Mouse (Mus musculus) frontal cortex, adult (tissue): ENCODE measurements at regions not wholly inside any gene's neighbourhood (a gene's known extent, or its start where the extent isn't known, plus 50 kb on each side); places are given as distances from the start of the nearest gene placed in this dataset.

Experiments
- ATAC-seq: cut with Nextera tagmentation; 2 replicates; pipeline ENCODE4 v1.9.2; 2017; ENCODE audit warnings: mild to moderate bottlenecking, moderate library complexity, mixed read lengths; ENCODE audit not compliant: low TSS enrichment

DNA sequence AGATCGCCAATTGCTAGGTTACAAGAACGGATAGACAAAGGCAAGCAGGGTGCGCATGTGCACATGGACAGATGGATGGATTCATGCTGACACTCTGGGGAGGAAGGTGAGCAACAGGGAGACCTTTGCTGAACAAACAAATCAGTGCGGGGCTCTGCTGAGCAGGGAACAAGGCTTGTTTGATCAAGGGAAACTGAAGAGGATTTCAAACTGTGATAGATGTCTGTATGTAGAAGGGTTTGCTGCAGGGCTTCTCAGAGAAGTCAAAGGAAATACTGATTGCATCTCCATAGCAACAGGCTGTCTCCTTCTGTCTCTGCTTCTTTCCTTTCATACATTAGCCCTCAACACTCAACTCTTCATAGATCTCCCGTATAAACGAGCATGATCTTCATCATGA is 185.5 kb upstream of the Rnd3 start:
- ATAC-seq = no peak

DNA sequence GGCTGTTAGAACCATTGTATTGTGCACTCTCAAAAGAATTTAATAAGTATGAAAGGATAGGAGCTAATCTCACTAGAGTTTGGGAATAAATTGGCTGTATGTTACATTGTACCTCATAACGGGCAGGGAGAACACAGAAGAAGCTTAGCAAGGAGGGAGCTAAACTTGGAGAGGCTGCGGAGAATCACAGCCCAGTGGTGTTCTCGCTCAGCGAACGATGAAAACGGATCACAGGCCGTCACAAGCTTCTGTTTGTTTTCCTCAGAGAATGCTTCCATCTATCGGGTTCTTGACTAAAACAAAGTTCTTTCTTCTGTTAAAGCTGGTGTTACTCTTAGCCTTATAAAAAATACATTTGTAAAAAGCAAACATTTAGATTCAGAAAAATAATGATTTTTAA is 178.2 kb upstream of the Rnd3 start:
- ATAC-seq = no peak

DNA sequence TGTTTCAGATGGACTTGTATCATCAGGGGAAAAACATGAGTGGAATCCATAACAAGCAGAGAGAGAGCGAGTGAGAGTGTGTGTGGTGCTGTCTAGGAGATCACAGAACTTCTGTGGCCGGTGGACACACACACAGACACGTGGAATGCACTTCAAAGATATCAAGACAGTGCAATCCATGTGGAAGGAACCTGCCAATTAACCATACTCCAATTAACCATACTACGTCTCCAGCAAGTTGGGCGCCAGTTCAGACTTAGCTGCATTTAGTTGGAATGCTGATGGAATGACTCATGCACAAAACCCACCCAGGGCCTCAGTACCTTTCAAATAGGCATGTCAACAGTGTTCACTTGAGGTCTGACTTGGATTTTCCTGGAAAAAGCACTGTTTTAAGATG is 172.8 kb upstream of the Rnd3 start:
- ATAC-seq = no peak

DNA sequence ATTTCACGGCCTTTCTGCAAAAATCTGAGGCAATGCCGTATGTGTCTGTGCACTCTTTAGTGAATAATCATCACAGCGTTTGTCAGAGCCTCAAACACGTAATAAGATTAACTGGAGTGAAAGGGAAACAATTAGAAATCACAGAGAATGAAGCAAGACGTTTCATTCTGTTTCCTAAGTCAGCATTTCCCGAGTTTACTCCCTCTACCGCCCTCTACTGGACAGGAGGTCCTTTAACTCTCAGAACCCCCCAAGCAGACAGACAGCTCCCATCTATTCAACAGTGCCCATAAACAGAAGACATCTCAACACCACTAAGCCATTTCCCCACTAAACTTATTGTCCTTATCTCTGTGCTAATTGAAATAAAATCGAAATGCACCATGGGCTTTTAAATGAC is 167.5 kb upstream of the Rnd3 start:
- no peak for ATAC-seq

DNA sequence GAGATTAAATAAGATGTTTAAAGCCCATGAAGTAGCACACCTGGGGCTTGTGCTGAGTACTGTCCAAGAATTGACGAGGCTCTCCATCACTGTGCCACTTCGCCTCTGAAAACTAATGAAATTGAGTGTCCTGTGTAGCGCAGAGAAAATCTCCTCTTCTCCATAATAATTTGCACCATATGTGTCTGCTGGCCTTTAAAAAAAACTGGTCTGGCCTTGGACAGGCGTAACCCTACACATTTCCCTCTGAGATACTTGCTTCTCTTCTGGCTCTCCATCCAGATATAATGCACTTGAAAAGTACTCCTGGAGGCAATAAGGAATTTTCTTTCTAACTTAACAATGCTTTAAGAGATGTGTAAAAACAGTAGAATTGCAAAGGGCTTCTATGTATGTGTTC is 164.5 kb upstream of the Rnd3 start:
- ATAC-seq = no peak

DNA sequence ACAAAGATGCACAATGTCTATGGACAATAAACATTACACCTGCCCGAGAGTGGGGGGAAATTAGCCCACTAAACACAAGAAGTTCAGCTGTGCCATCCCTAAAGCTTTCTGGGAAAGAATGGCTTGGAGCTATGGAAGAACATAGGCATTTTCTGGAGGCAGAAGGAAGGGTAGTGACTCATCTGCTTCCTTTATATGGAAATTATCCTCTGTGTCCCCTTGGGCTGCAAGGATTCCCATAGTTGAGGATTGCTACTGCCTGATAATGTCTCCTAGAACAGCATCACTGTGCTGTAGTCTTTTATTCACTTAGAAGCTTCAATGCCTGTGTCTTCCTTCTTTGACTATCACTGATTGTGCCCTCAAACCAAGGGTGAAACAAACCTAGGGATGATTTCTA is 157.3 kb upstream of the Rnd3 start:
- ATAC-seq = peak; percentile 65; the same call in 1 of the 2 replicates

DNA sequence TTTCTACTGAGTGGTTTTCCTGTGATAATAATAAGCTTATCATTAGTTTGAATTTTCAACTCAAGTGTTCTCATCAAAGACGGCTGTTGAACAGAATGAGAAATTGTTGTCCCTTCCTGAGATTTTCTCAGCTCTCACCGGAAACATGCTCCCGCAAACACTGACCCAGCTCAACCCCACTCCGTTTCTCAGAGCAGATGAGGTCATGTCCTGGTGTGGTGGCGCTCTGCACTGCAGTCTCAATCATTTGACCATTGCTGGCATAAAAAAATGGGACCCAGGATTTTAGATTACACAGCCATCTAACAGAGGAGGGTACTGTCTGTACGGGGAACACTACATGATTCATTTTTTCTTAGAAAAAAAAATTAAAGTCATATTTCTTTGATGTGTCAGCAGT is 156.5 kb upstream of the Rnd3 start:
- no peak for ATAC-seq

DNA sequence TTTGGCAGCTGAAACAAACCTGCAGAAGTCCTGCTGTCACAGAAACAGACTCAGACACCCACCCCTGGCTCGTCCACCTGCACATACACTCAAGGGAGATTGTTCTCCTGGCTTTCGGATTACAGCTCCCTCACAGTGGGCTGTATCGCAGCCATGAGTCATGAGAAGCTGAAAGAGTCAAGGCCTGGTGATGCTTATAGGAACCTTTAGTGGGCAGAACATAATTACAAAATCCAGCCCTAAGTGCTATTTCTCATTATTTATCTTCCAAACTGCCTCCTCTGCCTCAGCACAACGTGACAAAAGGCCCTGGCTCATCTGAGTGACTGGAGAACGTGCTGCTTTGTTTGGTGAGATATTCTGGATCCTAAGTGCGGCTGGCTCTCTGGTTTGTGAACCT is 155.8 kb upstream of the Rnd3 start:
- peak; percentile 74 for ATAC-seq

DNA sequence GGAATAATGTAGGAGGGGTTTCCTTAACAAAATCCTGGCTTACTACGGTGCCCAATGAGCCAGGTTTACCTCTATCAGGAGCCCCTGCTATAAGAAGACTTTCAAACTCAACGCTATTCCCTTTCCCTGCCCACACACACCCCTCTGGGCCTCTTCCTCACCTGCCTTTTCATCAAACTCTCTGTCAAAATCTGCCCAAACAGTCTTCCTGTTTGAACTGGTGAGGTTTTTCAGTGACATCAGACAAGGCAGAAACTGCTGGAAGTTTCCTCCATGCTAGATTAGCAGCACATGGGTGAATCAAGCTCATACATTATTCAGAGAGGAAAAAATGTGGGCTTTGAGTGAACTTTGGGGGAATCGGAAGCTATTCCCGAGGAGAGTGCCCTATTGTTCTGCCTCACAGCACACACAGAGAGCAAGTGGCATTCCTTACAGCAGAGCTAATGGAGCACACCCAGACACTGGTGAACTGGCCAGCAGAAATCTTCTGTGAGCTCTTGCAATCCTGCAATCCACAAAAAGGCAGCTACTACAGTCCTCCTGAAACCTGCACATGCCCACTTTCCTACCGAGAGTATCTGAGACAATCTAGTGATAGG is 141.8 kb upstream of the Rnd3 start:
- ATAC-seq = no peak

DNA sequence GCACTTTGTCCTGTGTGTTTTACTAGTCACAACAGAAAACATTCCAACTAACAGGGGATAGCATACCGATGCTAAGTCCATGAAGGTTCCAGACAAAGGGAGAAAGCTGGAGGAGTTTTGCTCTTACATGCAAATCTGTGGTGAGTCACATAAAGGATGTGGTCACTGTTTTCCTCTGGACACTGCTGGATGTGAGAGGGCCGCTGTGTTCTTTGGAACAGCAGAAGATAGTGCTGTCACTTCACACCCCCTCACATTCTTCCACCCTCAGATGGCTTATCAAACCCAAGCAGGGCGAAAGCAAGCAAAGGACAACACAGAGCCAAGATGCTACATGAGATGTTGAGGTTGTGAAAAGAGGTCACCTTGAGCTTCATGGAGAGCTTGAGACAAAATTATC is 139.8 kb upstream of the Rnd3 start:
- ATAC-seq = no peak

DNA sequence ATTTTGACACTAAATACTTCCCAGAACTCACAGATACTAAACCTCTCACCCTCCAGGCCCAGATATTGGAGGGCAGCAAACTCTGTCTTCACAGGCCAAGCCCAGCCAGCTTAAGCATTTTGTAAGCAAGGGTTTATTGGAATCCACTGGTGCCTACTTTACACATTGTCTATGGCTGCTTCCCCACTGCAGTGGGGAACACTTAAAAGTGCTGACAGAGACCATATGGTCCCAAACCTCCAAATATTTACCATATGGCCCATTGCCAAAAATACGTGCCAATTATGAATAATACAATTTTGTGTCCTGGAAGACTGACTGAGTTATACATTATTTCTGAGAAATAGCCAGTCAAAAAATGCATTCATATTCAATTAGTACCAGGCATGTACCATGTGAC is 136.7 kb upstream of the Rnd3 start:
- ATAC-seq = no peak

DNA sequence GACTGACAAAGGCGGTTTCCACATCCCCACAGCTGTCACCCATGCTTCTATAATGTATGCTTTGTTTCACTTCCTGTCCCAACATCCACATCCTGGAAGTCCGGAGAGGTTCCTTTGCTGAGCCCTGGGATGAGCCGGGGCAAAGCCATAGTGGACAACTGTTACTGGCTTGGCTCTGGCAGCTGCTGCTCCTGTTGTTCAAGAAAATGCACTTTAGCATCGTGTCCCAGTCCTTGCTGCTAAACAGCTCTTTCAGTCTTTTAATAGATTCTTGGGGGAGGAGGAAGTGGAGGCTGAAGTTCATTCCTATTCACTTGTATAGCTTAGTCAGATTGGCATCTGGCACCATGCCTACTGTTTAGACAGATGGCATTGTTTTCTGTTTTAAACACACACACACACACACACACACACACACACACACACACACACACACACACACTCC is 135.9 kb upstream of the Rnd3 start:
- 0 out of 2 replicates have a peak, but pooled peaks have one; percentile 23 for ATAC-seq

DNA sequence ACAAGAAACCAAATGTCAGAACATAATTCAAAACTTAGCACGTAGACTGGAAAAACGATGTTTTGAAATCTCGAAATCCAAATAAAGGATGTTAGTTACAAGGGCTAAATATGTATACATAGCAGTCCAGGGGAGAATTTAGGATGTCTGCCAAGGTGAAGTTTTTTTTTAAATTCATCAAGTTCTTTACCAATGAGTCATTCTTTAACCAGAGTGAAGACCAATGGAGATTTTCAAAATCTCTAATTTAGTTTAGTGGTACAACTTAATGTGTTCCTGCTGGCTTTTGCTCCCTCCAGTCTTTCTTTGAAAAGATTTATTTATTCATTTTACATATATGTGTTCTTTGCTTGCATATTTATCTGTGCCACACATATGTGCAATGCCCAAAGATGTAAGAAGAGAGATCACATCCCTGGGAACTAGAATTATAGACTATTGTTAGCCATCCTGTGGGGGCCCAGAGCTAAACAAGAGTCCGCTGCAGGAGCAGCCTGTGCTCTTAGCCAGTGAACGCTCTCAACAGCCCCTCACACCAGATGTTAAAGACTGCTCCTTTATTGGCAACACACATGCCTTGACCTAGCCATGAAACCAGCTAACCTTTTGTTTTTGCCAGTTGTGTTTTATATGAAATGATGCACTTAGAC is 130.6 kb upstream of the Rnd3 start:
- ATAC-seq = no peak

DNA sequence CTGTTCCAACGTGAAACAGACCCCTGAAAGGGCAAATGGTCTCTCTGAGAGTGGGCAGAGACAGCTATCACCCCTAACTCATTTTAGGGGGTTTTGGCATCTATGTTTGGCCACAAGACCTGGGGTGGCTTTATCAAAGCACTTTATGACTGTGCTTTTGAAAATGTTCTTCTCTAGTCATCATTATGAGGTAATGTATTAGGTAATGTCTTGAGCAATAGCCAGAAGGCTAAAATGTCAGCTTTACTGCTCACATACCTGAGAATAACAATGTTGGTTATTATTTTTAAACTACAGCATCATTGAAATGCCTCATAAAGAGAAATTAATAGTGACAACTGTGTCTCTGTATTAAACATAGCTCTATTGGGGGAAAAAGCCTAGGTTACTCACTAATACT is 129.9 kb upstream of the Rnd3 start:
- no peak for ATAC-seq

DNA sequence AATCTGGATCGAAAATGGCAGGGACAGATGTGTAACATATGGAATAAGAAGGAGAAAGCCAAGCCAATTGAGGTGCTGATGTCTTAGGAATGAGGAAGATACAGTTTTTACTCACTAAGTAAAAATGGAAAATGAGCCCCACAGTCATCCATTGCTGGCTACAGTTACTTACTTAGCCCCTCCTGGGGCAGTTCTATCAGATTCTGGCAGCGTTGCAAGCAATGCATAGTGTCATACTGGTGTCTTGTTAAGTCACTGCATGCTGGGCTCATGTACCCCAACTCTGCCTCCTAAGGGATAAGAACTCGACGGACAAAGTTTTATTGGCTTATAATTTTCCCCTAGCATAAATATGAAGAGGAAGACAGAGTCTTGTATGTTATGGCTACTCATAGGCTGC is 129.4 kb upstream of the Rnd3 start:
- no peak for ATAC-seq

DNA sequence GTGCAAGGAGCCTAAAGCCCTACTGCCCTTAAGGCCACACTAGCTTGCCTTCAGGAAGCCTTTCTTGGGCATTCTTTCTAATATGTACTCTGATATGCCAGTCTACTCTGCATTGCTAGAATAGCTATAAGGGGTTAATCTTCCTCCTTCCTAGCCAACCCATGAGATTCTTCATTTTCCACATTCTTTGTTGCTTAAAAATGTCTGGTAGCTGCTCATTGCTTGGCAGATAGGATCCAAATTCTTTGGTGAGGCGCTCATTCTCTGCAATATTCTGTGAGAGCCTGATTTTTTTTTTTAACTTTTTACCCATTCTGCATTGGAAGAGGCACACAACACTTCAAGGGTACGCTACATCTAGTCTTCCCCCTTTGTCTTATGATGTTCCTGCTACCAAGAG is 127.7 kb upstream of the Rnd3 start:
- ATAC-seq = no peak

DNA sequence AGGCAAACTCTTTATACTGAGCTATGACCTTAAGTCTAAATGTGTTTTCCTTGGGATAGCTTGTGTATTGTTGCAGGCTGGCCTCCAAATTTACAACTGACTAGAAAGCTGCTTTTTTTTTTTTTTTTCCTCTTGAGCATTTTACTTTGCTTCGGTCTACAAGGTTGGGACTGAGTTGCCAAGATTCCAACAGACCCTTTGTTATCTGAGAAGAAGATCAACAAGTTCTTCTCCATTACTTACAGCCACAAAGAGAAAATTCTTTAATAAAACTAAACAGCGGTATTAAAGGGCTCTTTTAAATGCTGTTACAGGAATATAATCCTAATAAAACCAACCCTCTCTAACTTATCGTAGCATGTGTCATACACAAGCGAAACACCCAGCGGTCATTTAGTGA is 124.4 kb upstream of the Rnd3 start:
- no peak for ATAC-seq

DNA sequence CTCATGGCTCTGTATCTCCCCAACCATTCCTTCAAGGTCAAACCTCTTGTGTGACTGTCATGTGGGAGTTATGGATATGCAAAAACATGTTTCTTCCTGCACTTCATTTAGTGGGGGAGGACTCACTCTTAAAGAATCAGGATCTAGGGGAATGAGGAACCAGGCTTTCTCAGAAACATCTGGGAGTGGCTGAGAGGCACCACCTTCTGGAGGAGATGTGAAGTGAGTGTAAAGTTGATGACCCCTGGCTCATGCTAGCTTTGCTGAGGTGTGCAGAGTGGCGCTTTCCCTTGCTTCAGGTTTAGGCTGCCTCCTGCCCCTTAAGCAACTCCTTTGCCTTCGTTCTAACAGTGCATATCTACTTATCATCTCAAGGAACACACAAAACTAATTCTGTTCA is 119.6 kb upstream of the Rnd3 start:
- ATAC-seq = no peak

DNA sequence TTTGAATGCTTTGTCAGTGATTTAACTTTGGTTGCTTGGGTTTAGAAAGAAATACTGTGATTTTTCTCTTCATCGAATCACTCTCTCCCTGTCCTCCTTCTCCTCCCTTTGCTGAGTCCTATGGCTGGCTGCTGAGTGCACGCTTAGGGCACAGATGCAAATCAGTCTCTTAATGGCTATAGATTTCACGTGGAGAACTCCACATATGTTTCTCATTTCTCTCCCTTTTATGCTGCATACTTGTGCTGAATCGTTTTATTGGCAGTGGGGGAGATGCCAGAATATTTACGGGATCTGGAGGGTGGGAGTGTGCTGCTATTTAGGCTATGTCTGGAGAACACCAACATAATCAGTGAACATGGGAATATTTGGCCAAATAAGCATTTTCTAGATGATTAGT is 118.8 kb upstream of the Rnd3 start:
- ATAC-seq = no peak

DNA sequence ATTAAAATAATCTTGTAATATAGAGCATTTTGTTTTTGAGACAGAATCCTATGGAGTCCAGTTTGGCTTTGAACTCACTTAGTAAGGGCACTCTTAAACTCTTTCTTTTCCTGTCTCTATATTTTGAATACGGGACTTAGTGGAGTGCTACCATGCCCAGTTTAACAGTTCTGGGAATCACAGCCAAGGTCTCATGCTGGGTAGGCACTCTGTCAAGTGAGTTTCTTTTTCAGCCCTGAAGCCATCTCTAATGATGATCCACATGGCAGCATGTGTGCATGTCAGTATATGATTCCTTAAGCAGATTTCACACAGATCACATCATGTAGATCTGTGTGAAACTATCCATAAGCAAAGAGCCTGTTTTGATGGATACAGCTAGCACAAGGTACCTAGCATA is 113.6 kb upstream of the Rnd3 start:
- no peak for ATAC-seq

DNA sequence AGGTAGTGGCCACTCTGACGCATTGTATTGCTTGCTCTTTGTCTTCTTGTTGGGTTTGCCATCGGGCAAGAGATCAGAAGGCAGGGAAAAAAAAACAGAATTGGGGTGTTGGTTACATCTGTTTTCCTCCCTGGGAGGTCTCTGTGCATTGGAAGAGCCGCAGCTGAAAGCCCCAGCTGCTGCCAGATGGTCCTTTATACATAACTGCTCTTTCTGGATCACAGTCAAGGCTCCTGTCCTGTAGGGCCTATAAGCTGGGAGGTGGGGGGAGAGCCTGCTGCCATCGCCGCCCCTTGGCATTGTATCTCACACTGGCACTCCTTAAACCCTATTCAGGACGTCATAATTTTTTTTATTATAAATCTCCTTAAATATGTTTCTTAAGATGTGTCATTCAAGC is 101.9 kb upstream of the Rnd3 start:
- ATAC-seq = no peak

DNA sequence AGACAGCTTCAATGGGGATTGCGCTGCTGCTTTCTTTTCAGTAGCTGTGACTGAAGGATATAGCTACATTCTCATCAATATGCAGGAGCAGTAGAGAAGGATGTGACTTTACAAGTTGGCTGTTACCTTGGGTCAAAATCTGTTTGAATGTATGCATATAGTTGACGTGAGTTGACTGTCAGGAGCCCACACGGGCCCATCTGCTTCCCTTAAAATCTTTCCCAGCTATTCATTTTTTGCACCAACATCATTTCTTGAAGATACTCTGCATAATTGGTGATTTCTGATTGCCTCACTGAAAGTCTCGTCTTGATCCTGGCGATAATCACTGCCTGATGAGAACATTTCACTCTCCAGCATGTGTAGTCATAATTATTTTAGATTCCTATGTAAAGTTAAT is 92.7 kb upstream of the Rnd3 start:
- peak; percentile 69 for ATAC-seq

DNA sequence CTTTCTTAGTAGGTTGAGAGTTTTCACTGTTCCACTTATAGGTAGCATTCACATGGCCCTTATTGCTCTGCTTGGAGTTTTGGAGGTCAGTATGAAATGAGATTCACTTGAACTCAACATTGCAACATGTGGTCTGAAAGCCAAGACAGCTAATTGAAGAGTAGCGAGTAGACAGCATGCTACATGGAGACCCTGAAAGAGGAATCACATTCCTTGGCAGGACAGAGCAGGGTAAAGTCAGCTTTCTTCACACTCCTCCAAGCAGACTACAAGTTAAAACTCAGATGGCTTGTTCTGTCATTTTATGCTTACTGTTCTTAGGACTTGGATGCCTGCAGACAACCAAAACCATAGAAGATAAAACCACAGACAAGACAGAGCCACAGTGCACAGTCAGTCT is 91.1 kb upstream of the Rnd3 start:
- ATAC-seq = no peak

DNA sequence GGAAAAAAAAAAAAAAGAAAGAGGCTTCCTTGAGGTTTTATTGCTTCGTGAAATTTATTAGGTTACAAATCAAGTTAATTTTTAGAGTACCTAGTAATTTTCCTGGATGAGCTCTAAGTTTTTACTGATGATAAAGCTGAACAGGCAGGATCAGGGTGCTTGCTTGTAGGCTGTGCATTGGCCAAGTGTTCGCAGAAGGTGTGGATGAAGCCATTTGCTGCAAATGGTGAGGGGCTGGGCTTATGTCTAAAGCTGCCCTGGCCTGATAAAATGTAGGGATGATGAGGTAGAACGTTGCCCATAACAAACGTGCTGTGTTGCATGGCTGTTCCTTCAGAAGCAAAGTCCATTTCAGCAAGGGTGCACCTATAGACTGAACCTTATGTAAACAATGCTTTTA is 90.1 kb upstream of the Rnd3 start:
- ATAC-seq = no peak
